Mouse (Mus musculus) midbrain, embryonic 11.5 days (tissue): ENCODE measurements around the gene Get4. TPM values are rescaled to one million over a fixed set of nuclear protein-coding genes. Genes with fewer than 3 reads are reported as not detected.

Experiments used
- ATAC-seq: fragments of 200-750 bp; cut with Nextera tagmentation; 2 replicates; pipeline ENCODE4 v1.8.0; 2017; ENCODE audit warnings: moderate TSS enrichment, moderate library complexity; ENCODE audit not compliant: low FRiP score
- DNase-seq: peaks from one replicate; pipeline ENCODE4 v3.0.0; 2015; ENCODE audit warnings: low spot score; ENCODE audit errors: missing footprints
- H3K27ac ChIP-seq: fragments of 300-500 bp; sonication (generic); 2 replicates; pipeline ENCODE4 v1.5.1; 2014; ENCODE audit warnings: low read depth, low read length
- H3K27me3 ChIP-seq: fragments of 300-500 bp; sonication (generic); 2 replicates; pipeline ENCODE4 v1.6.1; 2014; ENCODE audit warnings: mild to moderate bottlenecking, low read length, moderate library complexity, mixed read lengths; ENCODE audit not compliant: control insufficient read depth, insufficient read depth
- H3K36me3 ChIP-seq: fragments of 300-500 bp; sonication (generic); 2 replicates; pipeline ENCODE4 v1.6.1; 2014; ENCODE audit warnings: mild to moderate bottlenecking, low read length, moderate library complexity, mixed read lengths; ENCODE audit not compliant: control insufficient read depth, insufficient read depth
- H3K4me1 ChIP-seq: fragments of 300-500 bp; sonication (generic); 2 replicates; pipeline ENCODE4 v1.6.1; 2014; ENCODE audit warnings: low read length; ENCODE audit not compliant: control insufficient read depth, insufficient read depth
- H3K4me2 ChIP-seq: fragments of 300-500 bp; sonication (generic); 2 replicates; pipeline ENCODE4 v1.6.1; 2014; ENCODE audit warnings: mild to moderate bottlenecking, moderate library complexity
- H3K4me3 ChIP-seq: fragments of 300-500 bp; sonication (generic); 2 replicates; pipeline ENCODE4 v1.5.1; 2014; ENCODE audit warnings: low read depth, low read length
- H3K9ac ChIP-seq: fragments of 300-500 bp; sonication (generic); 2 replicates; pipeline ENCODE4 v1.6.1; 2014; ENCODE audit warnings: low read length
- H3K9me3 ChIP-seq: fragments of 300-500 bp; sonication (generic); 2 replicates; pipeline ENCODE4 v1.6.1; 2016; ENCODE audit warnings: low read length; ENCODE audit not compliant: control insufficient read depth
- WGBS: fragments of 180-500 bp; shearing (Covaris S2); extraction: QIAGEN DNeasy Blood & Tissue Kit; methylation state at CpG from one replicate; pipeline ENCODE4 v1.1.7; 2014; 5-methylcytosine and 5-hydroxymethylcytosine counted together
- polyA plus RNA-seq: library from polyadenylated mRNA; unstranded; fragments of >200 nt; fragmentation: Nextera tagmentation; extraction: Ambion mirVana; gene quantifications from 2 replicates; pipeline ENCODE4 v1.2.1, GENCODE M21; 2014

Gene Get4
- polyA plus RNA-seq, 1 experiment from 2014 or later: 123 TPM

GRCm38 (mm10) chr5:139314941-139315642 is 63.0 kb downstream of the Get4 start:
- no peaks in the 10 kb centered on the region for H3K36me3 ChIP-seq
- no peaks in the 10 kb centered on the region for H3K4me1 ChIP-seq
- H3K4me3 ChIP-seq: no peak overlapping the region
- DNase-seq: peak; percentile 14
- H3K27me3 ChIP-seq: no peaks in the 10 kb centered on the region
- no peak overlapping the region for H3K9ac ChIP-seq
- no peak overlapping the region for H3K4me2 ChIP-seq
- H3K9me3 ChIP-seq: no peaks in the 10 kb centered on the region
- ATAC-seq: no peak
- WGBS: 84% methylated on average over 12 of the region's 12 CpGs
- H3K27ac ChIP-seq: no peak overlapping the region

- H3K27ac ChIP-seq: no peak overlapping the region
- no peaks in the 10 kb centered on the region for H3K9me3 ChIP-seq
- H3K9ac ChIP-seq: no peak overlapping the region
- DNase-seq (peak; percentile 39), ATAC-seq (no peak)
- no peaks in the 10 kb centered on the region for H3K36me3 ChIP-seq
- no peaks in the 10 kb centered on the region for H3K27me3 ChIP-seq
- H3K4me3 ChIP-seq: no peak overlapping the region
- no peaks in the 10 kb centered on the region for H3K4me1 ChIP-seq
- 83% methylated on average over 5 of the region's 6 CpGs for WGBS
- no peak overlapping the region for H3K4me2 ChIP-seq
Measured at GRCm38 (mm10) chr5:139316982-139317675, 65.0 kb downstream of the Get4 start.

GRCm38 (mm10) chr5:139317751-139318504 is 65.8 kb downstream of the Get4 start:
- Histone ChIP-seq H3K36me3 (no peaks in the 10 kb centered on the region), H3K4me1 (no peaks in the 10 kb centered on the region), H3K27ac (no peak overlapping the region), H3K9me3 (no peaks in the 10 kb centered on the region), H3K9ac (no peak overlapping the region), H3K4me3 (no peak overlapping the region), H3K27me3 (no peaks in the 10 kb centered on the region), H3K4me2 (no peak overlapping the region)
- 65% methylated on average over 21 of the region's 21 CpGs for WGBS
- DNase-seq (peak; percentile 62), ATAC-seq (no peak)

Other genes with a start within 250 kb of the Get4 start
- gene Prkar1b, start 102.3 kb upstream of the Get4 start, polyA plus RNA-seq: 19.5 and 20.2 TPM in 2 replicates
- gene Dnaaf5, start 102.1 kb upstream of the Get4 start, polyA plus RNA-seq: 5.2 and 5.3 TPM in 2 replicates
- gene Sun1, start 51.7 kb upstream of the Get4 start, polyA plus RNA-seq: 41.9 and 44.6 TPM in 2 replicates
- gene Adap1, start 73.3 kb downstream of the Get4 start, polyA plus RNA-seq: 2.4 TPM in 2 replicates
- gene Cox19, start 99.1 kb downstream of the Get4 start, polyA plus RNA-seq: 124 and 133 TPM in 2 replicates
- gene Cyp2w1, start 100.3 kb downstream of the Get4 start, polyA plus RNA-seq: not detected in 2 replicates
- 1.5 and 2.7 TPM in 2 replicates for gene Gpr146, start 125.4 kb downstream of the Get4 start, polyA plus RNA-seq
- 0.12 and 0.29 TPM in 2 replicates for gene C130050O18Rik, start 153.0 kb downstream of the Get4 start, polyA plus RNA-seq
- gene Gper1, start 170.8 kb downstream of the Get4 start, polyA plus RNA-seq: 1.9 and 2.5 TPM in 2 replicates
- 33.5 and 34.1 TPM in 2 replicates for gene 3110082I17Rik, start 208.2 kb downstream of the Get4 start, polyA plus RNA-seq
- 4.4 and 6.9 TPM in 2 replicates for gene Zfand2a, start 232.2 kb downstream of the Get4 start, polyA plus RNA-seq